Mouse (Mus musculus) megakaryocyte, adult 5-6 weeks (primary cell): ENCODE results near the gene Fam72a. TPM values are rescaled to one million over a fixed set of nuclear protein-coding genes. Genes with fewer than 3 reads are reported as not detected.
A peak's percentile ranks its signal among the peaks of the same experiment; 100 is the strongest.

ENCODE experiments used
- ATAC-seq: 2 replicates; pipeline ENCODE4 v1.8.0; 2016; ENCODE audit warnings: mild to moderate bottlenecking, inconsistent platforms; ENCODE audit not compliant: poor library complexity, severe bottlenecking
- total RNA-seq, 2 experiments: library from RNA; stranded (forward) in 1 of 2; stranded (reverse) in 1 of 2; fragments of 153-499, 151-499 nt in 1 of 2; fragments of 221-1000, 200-1000 nt in 1 of 2; gene quantifications; 2 replicates each; pipeline versions ENCODE4 v1.2.3 to v1.2.4; 2015 to 2017

The Fam72a gene
- total RNA-seq, 2 experiments from 2014 or later, result 2.8 to 7.0 TPM

DNA sequence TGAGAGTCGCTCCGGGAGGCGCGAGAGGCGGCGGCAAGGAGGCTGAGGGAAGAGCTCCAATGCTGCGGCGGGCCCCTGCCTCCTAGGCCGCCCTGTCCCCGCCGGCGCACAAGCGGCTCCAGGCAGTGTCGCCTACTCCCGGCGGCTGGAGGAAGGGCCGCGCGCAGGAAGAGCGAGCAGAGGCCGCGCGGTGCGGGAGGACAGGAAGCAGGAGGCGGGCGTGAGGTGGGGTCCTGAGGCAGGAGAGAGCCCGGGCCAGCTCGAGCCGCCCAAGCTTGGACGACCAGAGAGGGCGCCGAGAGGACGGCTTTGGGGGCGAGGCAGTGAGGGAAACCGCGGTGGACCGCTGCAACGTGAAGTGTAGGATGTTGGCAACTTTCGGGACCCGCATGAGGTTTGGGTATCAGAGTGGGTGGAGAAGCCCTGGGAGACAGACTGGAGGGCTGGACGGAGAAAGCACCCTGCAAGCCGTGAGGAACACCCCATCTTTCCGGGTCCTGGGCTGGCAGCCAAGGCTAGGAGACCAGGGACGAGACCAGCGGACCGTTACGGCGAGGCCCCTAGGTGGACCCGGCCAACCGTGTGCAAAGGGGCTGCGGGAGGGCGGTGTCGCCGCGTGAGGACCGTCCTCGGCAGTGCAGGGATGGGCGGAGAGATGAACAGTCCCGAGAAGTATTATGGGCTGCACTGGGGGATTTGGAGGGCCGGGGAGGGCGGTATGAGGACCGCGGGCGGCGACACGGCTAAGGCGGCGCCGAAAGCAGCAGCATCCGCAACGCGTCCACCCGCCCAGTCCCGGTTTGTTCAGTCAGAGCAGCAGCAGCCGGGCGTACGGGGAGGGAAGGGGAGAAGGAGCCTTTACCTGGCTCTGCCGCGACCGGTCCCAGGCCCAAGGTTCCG, 1.1 kb upstream of the Fam72a start:
- ATAC-seq, result peak; percentile 14

DNA sequence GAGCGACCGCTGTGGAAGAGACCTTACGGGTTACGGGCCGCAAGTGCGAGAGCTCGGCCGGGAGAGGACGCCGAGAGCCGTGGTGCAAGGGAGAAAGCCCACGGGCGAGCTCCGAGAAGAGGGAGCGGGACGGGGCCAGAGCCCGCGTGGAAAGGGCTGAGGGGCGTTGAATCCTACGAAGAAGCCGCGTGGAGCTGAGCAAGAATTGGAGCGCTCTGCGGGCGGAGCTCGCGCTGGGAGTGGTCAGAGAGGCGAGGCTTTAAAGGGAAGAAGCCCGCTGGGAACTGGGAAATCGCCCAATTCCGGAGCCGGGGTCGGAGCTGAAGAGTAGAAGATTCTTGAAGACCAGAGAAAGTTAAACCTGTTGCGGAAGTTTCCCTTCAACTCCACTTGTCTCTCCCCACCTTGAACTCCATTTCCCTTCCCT, 391 bp downstream of the Fam72a start:
- ATAC-seq, result peak; percentile 8

DNA sequence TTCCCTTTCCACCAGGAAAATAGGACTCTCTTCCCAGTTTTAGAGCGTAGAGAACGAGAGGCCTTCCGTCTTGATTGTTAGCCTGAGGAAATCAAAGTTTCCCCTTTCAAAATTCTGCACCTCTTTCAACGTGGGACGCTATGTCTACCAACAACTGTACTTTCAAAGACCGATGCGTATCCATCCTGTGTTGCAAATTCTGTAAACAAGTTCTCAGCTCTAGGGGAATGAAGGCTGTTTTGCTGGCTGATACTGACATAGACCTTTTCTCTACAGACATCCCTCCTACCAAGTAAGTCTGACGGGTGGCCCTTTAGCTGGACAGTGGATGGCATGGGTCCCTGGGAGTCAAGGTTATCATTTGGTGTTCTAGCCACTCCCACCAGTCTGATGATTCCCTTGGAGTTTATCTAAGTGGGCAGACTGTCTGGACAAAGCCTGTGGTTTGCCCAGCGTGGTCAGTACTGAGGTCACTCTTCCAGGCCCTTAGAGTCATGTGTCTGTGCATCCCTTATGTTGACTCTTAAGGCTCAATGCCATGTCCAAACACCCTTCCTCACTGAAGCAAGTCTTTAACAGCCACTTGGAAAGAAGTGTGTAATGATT, 961 bp downstream of the Fam72a start:
- ATAC-seq, result no peak

DNA sequence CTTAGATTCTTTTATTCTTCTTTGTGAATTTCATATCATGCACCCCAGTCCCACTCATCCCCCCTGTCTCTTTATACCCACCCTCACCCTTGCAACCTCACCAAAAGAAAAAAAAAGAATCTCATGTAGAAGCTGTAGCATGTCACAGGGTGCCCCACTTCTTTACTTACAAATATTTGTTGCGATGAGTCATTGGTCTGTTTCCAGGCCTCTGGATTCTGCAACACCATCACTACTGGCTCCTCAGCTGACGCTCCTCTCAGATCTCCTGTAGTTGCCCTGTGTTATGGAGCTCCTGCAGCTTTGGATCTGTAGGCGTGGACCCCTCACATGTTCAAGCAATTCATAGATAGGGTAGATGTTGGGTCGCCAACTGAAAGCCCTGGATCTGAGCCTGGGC, 12.1 kb downstream of the Fam72a start:
- ATAC-seq, result no peak

DNA sequence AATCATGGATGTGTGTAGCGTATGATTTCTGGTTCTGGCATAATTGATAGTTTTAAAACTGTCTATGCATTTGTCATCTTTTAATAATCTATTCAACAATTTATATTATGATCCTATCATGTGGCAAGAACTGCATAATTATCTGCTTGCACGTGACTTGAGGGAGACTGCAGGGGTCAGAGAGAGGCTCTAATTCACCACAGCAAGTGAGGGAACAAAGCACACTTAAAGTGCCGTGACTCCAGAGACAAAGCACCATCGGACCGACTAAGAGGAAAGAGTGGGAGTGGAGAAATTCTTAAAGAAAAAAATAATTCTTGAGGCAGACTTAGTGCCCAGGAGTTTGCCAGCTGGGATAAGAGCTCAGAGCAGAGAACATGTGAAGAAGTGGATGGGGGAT, 13.1 kb downstream of the Fam72a start:
- no peak for ATAC-seq

DNA sequence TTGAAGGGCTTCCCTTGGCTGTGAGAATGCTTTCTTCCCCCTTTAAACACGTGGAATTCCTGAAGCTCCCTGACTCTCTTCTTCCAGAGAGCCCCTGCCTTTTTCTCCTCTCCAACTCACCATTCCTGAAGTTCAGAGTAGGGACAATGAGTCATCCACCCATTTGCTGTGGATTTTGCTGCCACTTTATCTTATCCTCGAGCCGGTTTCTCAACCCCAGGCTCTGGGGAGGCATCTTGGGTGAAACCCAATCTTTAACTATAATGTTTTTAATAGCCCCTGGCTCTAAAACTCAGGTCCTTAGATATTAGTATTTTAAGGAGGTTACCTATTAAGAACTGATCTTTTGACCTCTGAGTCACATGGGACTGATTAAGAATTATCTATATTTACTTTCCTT, 13.7 kb downstream of the Fam72a start:
- no peak for ATAC-seq

DNA sequence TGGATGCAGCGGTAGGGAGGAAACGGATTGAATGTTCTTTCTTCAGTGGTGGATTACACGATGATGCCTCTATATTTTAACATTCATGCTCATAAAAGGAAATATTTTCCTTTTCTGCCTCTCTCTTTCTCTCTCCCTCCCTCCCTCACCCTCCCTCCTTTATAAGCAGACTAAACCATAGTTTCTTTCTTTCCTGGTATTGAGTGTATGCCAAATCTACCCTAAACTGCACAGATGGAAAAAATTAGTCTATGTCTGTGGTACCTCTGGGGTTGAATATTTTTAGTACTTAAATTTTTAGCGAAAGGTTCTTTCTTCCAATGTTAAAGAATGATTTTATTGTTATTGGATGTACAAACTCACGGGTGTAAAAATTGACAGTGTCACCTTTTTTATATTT, 14.2 kb downstream of the Fam72a start:
- ATAC-seq, result no peak

DNA sequence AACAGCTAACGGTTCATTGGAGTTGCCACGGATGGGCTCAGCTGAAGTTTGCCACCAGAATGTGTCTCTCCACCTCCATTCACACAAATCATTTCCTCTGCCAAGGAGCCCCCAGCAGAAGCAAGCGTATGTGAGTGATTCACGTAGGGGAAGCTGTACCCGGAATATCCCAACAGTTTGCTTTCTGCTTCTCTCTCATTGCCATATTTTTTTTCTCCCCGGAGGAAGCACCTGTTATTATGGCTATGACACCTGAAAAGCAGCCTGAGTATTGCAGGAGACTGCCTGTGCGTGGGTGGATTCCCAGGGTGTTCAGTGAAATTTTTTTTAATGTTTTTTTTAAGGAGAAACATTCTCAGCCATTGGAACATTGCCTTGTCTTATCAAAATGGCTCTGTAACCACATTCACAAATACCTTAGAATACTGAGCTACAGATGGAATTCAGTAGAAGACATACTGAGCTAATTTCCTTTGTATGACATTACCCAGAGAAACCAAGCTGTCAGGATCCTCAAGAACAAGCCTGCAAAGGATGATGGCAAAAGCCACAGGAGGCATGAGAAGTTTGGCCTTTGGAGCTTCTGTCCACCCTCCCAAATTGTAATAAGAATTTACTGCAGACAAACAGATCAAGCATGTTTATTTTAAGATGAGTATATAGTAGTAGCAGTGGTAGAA, 16.3 kb downstream of the Fam72a start:
- ATAC-seq, result no peak

DNA sequence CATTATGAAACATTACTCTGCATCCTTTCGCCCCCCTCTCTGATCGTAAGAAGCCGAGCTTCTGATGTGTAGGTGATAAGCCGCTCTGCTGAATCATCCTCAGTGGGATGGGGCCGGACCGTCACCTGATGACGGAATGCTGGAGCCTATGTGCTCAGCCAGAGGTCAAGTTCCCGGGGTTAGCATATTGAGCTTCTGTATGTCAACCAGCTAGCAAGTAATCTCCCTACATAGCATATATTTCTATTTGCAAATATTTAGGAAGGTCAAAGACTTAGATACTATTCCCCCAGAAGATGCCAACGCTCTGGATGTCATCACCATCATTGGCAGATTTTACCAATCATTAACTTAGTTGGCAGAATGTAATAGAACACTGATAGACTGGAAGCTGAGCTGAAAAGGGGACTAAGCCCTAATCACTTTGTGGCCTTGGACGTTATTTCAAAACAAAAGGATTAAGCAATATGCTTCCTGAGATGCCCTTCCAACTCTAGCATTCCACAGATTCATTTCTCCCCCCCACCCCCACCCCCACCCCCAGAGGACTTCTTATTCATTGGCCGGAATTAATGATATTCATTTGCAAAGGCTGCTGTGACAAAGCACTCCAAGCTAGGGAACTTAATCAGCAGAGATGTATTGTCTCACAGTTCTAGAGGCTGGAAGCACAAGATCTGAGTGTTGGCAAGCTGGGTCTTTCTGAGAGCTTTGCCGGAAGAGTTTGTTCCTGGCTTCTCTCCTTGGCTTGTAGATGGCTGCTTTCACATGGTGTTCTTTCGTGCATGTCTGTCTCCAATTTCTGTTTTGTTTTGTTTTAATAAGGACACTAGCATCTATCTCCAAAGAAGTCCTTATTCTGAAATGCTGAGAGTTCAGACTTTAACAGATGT, 19.3 kb downstream of the Fam72a start:
- ATAC-seq, result no peak

DNA sequence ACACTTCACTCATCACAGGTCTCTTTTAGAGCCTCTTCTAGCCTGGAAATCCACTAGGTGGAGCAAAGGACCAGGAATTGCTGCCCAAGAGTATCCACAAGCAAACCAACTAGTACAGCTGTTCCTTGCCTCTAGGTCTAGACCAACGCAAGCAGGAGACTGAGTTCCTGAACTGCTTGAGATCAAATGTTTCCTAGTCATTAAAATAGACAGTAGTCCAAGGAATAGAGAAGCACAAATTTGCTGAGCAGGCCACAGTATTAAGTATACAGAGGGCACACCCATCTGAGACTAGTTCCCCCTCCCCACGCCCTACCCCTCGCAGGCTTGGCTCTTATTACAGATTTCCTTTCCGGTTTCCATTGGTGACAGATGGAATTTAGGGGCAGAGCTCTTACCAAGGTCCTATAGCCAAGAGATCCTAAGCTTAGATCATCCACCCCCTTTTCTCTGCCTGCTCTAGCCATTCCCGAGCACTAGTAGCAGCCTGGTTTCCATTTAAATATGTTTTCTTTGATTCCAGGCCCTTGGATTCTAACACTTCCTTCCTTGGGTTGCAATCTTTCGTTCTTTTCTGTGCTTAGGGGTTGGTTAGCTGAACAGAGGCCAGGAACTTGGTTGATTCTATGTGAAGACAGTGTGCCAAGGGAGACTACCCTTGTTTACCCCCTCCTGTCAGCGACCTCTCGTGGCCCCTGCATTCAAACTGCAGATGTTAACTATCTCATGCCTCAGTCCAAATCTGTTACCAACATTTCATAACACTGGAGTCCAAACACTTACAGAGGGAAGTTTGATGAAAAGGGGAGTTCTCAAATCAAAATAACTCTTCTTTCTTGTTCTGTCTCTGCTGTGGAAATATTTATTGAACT, 21.0 kb downstream of the Fam72a start:
- no peak for ATAC-seq

DNA sequence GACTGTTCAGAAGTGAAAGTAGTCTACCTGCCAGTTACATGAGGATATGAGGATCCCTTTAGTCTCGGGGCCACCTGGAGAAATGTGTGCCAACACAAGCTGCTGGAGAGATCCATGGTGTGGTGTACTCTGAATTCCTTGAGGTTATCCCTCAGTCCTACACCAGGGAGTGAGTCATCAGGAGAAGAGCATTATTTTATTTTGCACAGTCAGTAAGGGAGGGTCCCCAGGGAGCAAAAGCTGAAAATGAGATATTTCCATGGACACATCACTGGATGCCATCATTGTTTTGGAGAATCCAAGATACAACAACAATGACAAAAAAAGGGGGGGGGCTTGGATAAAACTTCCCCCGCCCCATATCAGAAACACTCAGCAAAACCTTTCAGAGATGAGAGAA, 24.3 kb downstream of the Fam72a start:
- ATAC-seq, result no peak

DNA sequence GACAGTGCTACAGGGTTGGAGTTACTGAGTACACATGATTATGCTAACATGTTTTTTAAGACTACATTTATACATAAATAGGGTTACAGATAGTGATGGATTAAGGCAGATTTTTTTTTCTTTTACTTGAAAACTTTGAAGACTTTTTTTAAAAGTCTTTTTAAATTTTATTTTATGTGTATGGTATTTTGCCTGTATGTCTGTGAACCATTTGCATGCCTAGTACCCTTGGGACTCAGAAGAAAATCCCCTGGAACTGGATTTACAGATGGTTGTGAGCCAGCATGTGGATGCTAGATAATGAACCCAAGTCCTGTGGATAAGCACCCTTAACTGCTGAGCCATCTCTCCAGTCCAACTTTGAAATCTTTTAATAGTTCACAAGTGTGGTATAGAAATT, 25.7 kb downstream of the Fam72a start:
- no peak for ATAC-seq

DNA sequence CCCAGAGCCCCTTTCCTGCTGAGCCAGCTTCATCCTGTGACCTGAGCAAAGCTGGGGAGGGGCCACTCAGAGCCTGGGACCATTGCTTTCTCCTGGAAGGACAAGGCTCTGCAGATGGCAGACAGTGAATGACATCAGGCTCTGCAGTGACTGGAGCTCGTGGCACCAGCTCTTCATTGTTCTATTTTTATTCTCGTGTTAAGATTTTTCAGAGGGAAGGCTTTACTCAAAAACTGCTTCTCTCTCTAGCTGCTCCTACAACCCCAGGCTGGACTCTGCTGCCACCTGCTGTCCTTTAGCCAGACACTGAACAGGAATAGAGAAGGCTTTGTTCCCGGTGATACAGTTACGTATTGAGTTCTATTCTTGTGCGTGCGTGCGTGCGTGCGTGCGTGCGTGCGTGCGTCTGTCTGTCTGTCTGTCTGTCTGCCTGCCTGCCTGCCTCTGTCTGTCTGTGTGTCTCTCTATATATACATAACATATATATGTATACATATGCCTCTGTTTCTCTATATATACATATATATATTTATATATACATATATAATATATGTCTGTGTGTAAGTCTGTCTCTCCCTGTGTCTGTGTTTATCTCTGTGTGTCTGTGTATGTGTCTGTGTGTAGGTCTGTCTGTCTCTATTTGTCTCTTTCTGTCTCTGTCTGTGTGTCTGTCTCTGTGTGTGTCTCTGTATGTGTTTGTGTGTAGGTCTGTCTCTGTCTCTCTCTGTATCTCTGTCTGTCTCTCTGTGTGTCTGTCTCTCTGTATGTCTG, 27.5 kb downstream of the Fam72a start:
- ATAC-seq, result peak; percentile 100

DNA sequence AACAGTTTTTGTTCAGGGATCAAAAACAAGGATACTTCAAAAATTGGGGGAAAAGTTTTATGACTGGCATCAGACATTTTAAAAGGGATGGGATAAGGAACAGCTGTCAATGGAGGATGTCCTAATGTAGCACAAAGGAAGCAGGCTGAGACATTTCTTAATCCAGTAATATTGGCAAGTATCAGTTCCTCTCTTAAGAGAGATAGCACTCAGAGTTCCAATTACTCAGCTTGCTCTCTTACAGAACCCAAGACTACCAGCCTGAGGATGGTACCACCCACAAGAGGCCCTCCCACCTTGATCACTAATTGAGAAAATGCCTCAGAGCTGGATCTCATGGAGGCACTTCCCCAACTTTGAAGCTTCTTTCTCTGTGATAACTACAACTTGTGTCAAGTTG, 32.8 kb downstream of the Fam72a start:
- ATAC-seq, result peak; percentile 47

DNA sequence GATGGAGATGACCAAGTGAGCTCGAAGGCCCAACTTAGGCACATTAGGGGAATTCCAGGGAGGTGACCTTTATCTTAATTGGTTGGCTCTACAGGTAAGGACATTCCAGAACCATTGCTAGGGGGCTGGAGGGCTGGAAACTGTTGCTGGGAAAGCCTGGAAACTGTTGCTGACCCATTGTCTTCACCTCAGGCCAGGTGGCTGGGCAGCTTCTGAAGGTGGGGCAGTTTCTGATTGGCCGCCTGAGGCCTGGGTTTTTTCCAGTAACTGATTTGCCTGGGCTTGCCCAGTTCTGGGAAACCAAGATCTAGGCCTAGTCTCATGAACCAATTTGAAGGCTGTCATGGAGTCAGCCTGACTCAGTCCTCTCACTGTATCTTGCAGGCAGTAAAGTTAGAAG, 34.4 kb downstream of the Fam72a start:
- ATAC-seq, result no peak

DNA sequence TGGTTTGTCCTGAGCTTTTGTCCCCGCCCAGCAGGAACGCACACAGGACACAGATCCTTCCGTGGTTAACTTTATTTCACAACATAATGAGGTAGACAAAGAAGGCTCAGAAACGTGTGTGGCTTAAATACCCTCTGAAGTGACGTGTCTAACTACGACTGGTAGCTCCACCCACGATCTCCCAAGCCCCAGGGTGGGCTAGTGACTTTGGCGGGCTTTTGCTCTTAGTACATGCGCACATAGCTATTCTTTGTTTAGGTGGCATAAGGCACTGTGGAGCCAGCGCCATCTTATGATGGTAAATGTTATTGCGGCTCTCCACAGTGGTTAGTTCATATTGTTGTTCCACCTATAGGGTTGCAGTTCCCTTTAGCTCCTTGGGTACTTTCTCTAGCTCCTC, 38.4 kb downstream of the Fam72a start:
- ATAC-seq, result 0 out of 2 replicates have a peak, but pooled peaks have one; percentile 30

DNA sequence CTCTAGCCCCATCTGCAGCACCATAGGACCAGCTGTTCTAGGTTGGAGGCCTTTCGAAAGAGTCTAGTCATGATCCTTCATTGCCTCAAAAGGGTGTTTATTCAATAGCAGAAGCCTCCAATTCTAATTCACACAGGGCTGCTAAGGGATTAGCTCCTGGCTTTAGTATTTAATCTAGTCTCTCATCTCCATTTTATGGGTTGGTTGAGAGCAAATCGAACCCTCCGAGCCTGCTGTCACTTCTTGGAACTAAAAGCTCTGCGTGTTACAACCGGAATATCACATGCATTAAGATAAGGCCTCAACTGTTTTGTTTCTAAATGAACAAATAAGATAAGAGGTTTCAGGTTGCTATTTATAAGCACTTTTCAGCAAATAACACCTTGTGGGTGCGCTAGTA, 42.0 kb downstream of the Fam72a start:
- ATAC-seq, result no peak

DNA sequence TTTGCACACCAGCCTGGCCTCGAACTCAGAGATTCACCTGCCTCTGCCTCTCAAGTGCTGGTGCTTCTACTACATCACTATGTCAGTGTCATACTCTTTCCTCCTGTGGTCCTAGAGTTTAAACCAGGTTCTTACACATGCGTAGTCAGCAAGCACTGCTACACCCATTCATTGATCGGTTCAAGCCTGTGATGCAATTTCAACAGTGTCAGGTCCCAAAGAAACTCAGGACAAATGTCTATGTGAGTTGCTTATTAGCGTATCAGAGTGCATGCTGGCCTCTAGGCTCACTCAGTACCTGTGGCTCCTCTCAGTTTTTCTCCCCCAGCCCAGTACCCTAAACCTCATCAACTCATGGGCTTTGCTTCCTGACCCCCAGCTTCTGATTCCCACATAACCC, 42.7 kb downstream of the Fam72a start:
- ATAC-seq, result no peak

DNA sequence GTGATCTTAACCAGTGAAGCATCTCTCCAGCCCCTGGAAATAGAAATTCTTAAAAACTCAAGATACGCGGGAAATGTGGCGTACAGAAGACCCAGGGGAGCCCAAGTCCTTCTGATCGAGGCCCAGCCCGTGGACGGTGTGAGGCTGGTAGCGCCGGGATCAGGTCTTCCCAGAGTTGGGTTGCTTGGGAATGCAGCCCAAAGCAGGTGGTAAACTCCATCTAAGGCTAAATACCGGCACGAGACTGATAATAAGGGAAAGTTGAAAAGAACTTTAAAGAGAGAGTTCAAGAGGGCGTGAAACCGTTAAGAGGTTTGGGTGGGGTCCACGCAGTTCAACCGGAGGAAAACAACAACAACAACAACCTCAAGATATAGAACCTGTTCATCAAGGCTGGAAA, 46.0 kb downstream of the Fam72a start:
- ATAC-seq, result peak; percentile 59; the same call in 1 of the 2 replicates
